Mouse (Mus musculus): Measurements from ENCODE around the gene AB124611. TPM values are rescaled to one million over a fixed set of nuclear protein-coding genes. Genes with fewer than 3 reads are reported as not detected.

AB124611 gene
- polyA plus RNA-seq, 1 experiment from 2014 or later, result 13.6 TPM

- no peak overlapping the region for H3K4me3 ChIP-seq (ENCODE audit: low read depth, low read length)
- no peak overlapping the region for H3K9ac ChIP-seq (replicated peaks)
- no peak for DNase-seq
- ATAC-seq, result no peak
- H3K9me3 ChIP-seq (ENCODE audit: low read length), result no peaks in the 10 kb centered on the region
- no peak overlapping the region for H3K27ac ChIP-seq (ENCODE audit: low read depth)
- H3K4me1 ChIP-seq (ENCODE audit: insufficient read depth), result no peaks in the 10 kb centered on the region
- WGBS (ENCODE audit: insufficient replicate concordance), result 95% methylated on average over 1 of the region's 1 CpGs
- TF ChIP-seq EP300 (IDR thresholded peaks at IDR 0.05; ENCODE audit: low read depth), result no peak
- TF ChIP-seq CTCF (IDR thresholded peaks at IDR 0.05; ENCODE audit: low read depth), result no peak
- no peaks in the 10 kb centered on the region for H3K27me3 ChIP-seq (ENCODE audit: insufficient read depth, low read length)
- H3K36me3 ChIP-seq (replicated peaks; ENCODE audit: insufficient read depth, low read length), result peaks cover 75% of the 10 kb centered on the region
- H3K4me2 ChIP-seq (ENCODE audit: low read depth, low read length), result no peak overlapping the region
These were observed 50.3 kb downstream of the AB124611 start for GRCm38 (mm10) chr9:21576286-21576685.

GRCm38 (mm10) chr9:21578226-21578625 lies 52.2 kb downstream of the AB124611 start:
- DNase-seq (no peak), ATAC-seq (no peak)
- Histone ChIP-seq H3K4me1 (ENCODE audit: insufficient read depth) (no peaks in the 10 kb centered on the region), H3K27ac (ENCODE audit: low read depth) (no peak overlapping the region), H3K4me3 (ENCODE audit: low read depth, low read length) (no peak overlapping the region), H3K9ac (replicated peaks) (no peak overlapping the region), H3K4me2 (ENCODE audit: low read depth, low read length) (no peak overlapping the region), H3K9me3 (ENCODE audit: low read length) (no peaks in the 10 kb centered on the region), H3K36me3 (replicated peaks; ENCODE audit: insufficient read depth, low read length) (peaks cover 76% of the 10 kb centered on the region), H3K27me3 (ENCODE audit: insufficient read depth, low read length) (no peaks in the 10 kb centered on the region)
- no peak for TF ChIP-seq EP300 (IDR thresholded peaks at IDR 0.05; ENCODE audit: low read depth)
- no peak for TF ChIP-seq CTCF (IDR thresholded peaks at IDR 0.05; ENCODE audit: low read depth)
- 69% methylated on average over 3 of the region's 3 CpGs for WGBS (ENCODE audit: insufficient replicate concordance)

DNA sequence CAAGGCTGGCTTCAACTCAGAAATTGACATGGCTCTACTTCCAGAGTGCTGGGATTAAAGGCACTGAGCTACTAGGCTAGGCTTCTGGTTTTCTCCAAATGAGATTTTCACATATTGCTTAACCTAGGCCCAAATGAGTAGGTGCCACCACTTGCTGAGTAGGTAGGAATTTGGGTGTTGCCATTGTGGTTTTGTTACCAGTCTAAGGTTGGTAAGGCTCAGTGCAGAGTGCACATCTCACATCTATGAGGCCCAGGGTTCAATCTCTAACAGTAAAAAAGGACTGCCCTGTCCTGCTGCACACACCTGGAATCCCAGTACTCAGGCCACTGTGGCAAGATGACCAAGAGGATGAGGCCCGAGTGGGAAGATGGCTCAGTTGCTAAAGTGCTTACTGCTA lies 59.4 kb downstream of the AB124611 start:
- H3K36me3 ChIP-seq (replicated peaks; ENCODE audit: insufficient read depth, low read length), result peaks cover 83% of the 10 kb centered on the region
- H3K4me2 ChIP-seq (ENCODE audit: low read depth, low read length), result no peak overlapping the region
- H3K27me3 ChIP-seq (ENCODE audit: insufficient read depth, low read length), result no peaks in the 10 kb centered on the region
- TF ChIP-seq CTCF (IDR thresholded peaks at IDR 0.05; ENCODE audit: low read depth), result no peak
- TF ChIP-seq EP300 (IDR thresholded peaks at IDR 0.05; ENCODE audit: low read depth), result no peak
- no peak for DNase-seq
- 80% methylated on average over 1 of the region's 1 CpGs for WGBS (ENCODE audit: insufficient replicate concordance)
- H3K27ac ChIP-seq (ENCODE audit: low read depth), result no peak overlapping the region
- H3K4me1 ChIP-seq (ENCODE audit: insufficient read depth), result no peaks in the 10 kb centered on the region
- H3K4me3 ChIP-seq (ENCODE audit: low read depth, low read length), result no peak overlapping the region
- no peaks in the 10 kb centered on the region for H3K9me3 ChIP-seq (ENCODE audit: low read length)
- H3K9ac ChIP-seq (replicated peaks), result no peak overlapping the region
- no peak for ATAC-seq

DNA sequence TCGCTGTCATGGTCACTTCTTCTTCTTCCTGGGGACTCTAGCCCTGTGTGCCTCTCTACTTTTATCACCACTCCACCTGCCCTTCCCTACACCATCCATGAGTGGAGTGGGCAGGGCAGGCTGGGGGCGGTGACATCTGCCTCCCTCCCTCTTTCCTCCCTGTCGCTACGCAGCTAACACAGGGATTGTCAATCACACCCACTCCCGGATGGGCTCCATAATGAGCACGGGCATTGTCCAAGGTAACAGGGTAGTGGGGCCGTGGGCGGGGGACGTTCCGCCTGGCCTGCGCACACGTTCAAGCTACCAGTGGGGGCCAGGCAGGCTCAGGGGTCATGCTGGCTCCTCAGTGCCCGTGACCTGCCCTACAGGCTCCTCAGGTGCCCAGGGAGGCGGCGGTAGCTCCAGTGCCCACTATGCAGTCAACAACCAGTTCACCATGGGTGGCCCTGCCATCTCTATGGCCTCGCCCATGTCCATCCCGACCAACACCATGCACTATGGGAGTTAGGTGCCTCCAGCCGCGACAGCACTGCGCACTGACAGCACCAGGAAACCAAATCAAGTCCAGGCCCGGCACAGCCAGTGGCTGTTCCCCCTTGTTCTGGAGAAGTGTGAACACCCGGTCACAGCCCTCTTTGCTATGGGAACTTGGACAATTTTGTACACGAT lies 61.8 kb downstream of the AB124611 start:
- no peak for ATAC-seq

GRCm38 (mm10) chr9:21588350-21588749 lies 62.4 kb downstream of the AB124611 start:
- Histone ChIP-seq H3K9me3 (ENCODE audit: low read length) (no peaks in the 10 kb centered on the region), H3K4me3 (ENCODE audit: low read depth, low read length) (no peak overlapping the region), H3K4me1 (ENCODE audit: insufficient read depth) (peaks cover 5% of the 10 kb centered on the region), H3K27ac (ENCODE audit: low read depth) (no peak overlapping the region), H3K9ac (replicated peaks) (no peak overlapping the region), H3K36me3 (replicated peaks; ENCODE audit: insufficient read depth, low read length) (peaks cover 60% of the 10 kb centered on the region), H3K27me3 (ENCODE audit: insufficient read depth, low read length) (no peaks in the 10 kb centered on the region), H3K4me2 (ENCODE audit: low read depth, low read length) (no peak overlapping the region)
- no peak for DNase-seq
- TF ChIP-seq CTCF (IDR thresholded peaks at IDR 0.05; ENCODE audit: low read depth) (no peak), EP300 (IDR thresholded peaks at IDR 0.05; ENCODE audit: low read depth) (no peak)
- no peak for ATAC-seq
- WGBS (ENCODE audit: insufficient replicate concordance), result 87% methylated on average over 8 of the region's 8 CpGs

More for the DNA sequence above, 61.8 kb downstream of the AB124611 start:
- no peak overlapping the region for H3K9ac ChIP-seq (replicated peaks)
- no peak overlapping the region for H3K27ac ChIP-seq (ENCODE audit: low read depth)
- H3K27me3 ChIP-seq (ENCODE audit: insufficient read depth, low read length), result no peaks in the 10 kb centered on the region
- no peak for TF ChIP-seq CTCF (IDR thresholded peaks at IDR 0.05; ENCODE audit: low read depth)
- no peak for TF ChIP-seq EP300 (IDR thresholded peaks at IDR 0.05; ENCODE audit: low read depth)
- no peak overlapping the region for H3K4me3 ChIP-seq (ENCODE audit: low read depth, low read length)
- H3K4me2 ChIP-seq (ENCODE audit: low read depth, low read length), result no peak overlapping the region
- H3K36me3 ChIP-seq (replicated peaks; ENCODE audit: insufficient read depth, low read length), result peaks cover 65% of the 10 kb centered on the region
- no peaks in the 10 kb centered on the region for H3K9me3 ChIP-seq (ENCODE audit: low read length)
- DNase-seq, result no peak
- WGBS (ENCODE audit: insufficient replicate concordance), result 86% methylated on average over 23 of the region's 23 CpGs
- H3K4me1 ChIP-seq (ENCODE audit: insufficient read depth), result peaks cover 4% of the 10 kb centered on the region

DNA sequence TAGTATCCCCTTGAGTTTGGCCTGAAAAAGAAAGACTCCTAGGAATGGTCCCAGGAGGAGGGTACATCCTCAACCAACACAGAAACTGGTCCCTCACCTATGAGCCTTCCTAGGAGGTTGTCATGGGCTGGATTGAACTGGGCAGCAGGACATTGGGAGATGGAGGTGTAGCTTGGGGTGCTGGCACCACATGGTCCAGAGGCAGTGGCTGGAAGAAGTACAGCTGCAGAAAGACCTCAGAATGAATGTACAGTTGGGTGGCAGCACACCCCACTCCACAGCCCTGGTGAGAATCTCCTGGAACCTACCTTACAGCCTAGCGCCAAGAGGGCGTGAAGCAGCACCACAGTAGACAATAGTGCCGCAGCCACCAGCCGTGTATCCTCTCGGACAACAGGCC lies 63.6 kb downstream of the AB124611 start:
- Histone ChIP-seq H3K9ac (replicated peaks) (no peak overlapping the region), H3K36me3 (replicated peaks; ENCODE audit: insufficient read depth, low read length) (peaks cover 52% of the 10 kb centered on the region), H3K4me2 (ENCODE audit: low read depth, low read length) (no peak overlapping the region), H3K4me1 (ENCODE audit: insufficient read depth) (peaks cover 16% of the 10 kb centered on the region), H3K27me3 (ENCODE audit: insufficient read depth, low read length) (no peaks in the 10 kb centered on the region), H3K9me3 (ENCODE audit: low read length) (no peaks in the 10 kb centered on the region), H3K4me3 (ENCODE audit: low read depth, low read length) (no peak overlapping the region), H3K27ac (ENCODE audit: low read depth) (no peak overlapping the region)
- DNase-seq (no peak), ATAC-seq (no peak)
- TF ChIP-seq CTCF (IDR thresholded peaks at IDR 0.05; ENCODE audit: low read depth) (no peak), EP300 (IDR thresholded peaks at IDR 0.05; ENCODE audit: low read depth) (no peak)
- WGBS (ENCODE audit: insufficient replicate concordance), result 93% methylated on average over 5 of the region's 5 CpGs
